Mouse (Mus musculus) layer of hippocampus, adult 6 months (tissue): ENCODE results near the gene Hic1. TPM values are rescaled to one million over a fixed set of nuclear protein-coding genes. Genes with fewer than 3 reads are reported as not detected.

Experiments
- long read RNA-seq, 2 experiments: library from polyadenylated mRNA; unstranded; transcript quantifications; one replicate each; pipeline ENCODE4 v2.0.0; 2019 to 2020
- microRNA-seq: library from miRNA; unstranded; fragments of <30 nt; microRNA quantifications from one replicate; pipeline ENCODE4 v1.2.0, GENCODE M21; 2020
- polyA plus RNA-seq: library from polyadenylated mRNA; unstranded; fragments of <200 nt; fragmentation: Nextera tagmentation; gene quantifications from 2 replicates; pipeline ENCODE4 v1.2.3, GENCODE M21; 2021

The Hic1 gene
- 0.39 and 0.54 TPM in 2 replicates for polyA plus RNA-seq
- long read RNA-seq, experiment 1, partial matches to known transcripts: 0 of 1 reads
- long read RNA-seq, experiment 1, other reads (novel, unspliced or antisense): 1 of 1 reads
- long read RNA-seq, experiment 2, partial matches to known transcripts: 0 of 7 reads
- long read RNA-seq, experiment 2, other reads (novel, unspliced or antisense): 5 of 7 reads

DNA sequence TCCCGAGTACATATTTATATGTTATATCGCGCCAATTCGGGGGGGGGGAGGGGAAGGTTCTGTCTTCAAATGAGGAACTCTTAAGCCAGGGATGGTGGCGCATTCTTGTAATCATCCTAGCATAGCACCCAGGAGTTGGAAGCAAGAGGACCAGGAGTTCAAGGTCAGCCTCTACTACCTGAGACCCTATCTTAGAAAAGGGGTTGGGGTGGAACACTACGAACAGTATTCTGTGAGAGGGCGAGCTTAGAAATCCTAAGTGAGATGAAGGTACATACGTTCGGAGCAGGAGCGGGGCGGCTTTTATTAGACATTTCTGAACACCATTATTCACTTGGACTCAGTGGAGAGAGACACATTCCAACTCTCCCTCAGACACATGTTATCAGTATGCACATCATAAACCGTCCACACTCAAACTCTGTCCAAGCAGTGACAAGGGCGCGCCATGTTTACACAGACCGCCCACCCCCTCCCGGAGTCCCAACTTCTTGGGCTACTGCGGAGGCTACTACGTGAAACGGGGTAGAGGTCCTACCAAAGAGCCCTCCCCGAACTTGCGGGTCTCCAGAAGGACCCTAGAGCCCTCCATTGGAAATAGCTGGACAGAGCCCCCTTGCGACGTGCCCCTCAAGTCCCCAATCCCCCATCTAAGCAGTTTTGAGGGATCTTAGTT lies at the start of gene Hic1:
Gene Hic1, minus strand, starts transcription at position 115 of the 676 bp plus-strand sequence.

DNA sequence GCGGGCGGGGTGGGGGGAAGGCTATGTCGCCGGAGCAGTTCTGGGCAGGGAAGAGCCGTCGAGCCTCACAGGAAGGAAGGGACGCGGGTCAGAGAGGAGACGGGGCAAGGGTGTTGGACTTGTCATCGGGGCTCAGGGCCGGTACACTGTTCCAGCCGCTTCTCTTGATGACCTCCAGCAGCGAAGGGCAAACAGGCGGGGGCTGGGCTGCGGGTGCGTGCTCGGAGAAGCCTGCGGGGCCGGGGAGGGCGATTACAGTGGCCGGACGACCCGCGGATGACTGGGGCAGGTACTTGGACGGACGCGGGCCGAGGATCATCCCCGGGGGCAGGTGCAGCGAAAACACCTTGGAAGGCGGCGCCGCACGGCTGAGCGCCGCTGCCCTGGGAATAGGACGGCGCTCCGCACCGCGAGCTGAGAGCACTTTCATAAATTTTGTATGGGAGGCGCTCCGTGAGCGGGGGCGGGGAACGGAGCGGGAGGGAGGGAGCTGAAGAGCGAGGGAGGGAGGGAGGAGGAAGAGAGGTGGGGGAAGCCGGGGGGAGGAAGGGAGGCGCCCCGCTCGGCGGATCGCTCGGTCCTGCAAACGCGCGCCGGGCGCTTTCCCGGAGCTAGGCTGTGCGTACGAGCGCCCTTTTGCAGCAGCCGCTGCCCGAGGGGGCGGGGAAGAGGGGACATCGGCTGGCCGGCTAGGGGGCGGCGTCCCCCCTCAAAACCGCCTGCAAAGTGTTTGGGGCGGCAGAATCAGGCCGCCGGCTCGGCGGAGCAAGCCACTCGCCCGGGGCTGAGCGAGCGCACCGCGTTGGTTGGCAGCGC lies 24.1 kb upstream of the Hic1 start, which contains the start of gene Rtn4rl1:
Gene Rtn4rl1, plus strand, starts transcription at position 528 of the 816 bp plus-strand sequence.

DNA sequence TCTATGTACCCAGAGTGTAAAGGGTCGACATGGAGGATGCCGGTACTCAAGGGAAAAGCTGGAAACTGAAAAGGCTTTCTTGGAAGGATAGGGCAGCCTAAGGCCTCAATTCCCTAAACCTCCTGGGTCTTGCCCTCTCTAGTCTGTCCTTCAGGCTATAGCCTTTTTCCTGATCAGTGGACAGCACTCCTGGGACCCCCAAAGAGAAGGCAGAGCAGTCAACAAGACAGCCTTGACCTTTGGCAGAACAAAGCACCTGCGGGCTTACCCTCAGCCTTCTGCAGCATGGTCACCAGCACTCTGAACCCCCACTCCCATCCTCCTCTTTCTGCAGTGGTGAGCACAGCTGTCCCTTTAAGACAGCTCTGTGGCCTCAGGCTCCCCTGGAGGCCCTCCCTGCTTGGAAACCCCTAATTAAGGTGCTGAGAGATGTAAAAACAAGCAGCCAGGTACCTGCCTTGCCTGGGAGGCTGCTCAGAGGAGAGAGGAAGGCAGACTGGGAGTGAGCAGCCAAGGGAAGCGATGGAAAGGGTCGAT lies 21.7 kb upstream of the Hic1 start, which contains the start of gene Dph1:
Gene Dph1, minus strand, starts transcription at position 337 of the 537 bp plus-strand sequence.

DNA sequence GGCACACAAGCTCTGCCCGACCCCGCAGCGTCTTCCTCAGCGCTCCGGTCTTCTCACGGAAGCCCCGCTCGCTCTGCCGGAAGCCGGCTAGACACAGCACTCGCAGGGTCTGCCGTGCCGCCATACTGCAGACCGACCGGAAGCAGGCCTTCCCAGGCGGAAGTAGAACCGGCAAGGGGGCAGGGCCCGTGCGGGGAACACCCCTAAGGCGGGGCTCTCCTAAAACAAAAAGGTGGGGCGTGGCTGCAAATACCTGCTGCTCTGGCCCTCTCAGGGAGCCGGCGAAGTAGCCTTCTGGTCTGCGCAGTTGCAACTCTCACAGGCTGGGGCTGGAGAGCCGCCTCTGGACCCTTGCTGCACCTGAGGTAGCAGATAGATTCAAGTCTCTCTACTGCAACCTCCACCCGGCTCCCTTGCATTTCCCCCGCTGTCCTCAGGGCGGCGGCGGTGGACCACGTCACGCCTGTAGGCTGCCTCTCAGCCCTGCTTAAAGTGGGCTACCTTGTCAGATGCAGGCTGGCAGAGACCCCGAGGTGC lies 9.4 kb upstream of the Hic1 start, which contains the start of gene Ovca2:
Gene Ovca2, minus strand, starts transcription at position 164 of the 537 bp plus-strand sequence.

Small RNA genes within 50 kb of the gene (microRNA-seq; reads per million reads assigned to microRNA genes)
- gene Mir132 (15,813 reads per million, percentile 98 among the genes with 10 or more reads in this experiment), gene Mir212 (663 reads per million, percentile 78 among the genes with 10 or more reads in this experiment)

Other genes with a start within 250 kb of the Hic1 start
- gene Smg6, start 243.7 kb downstream of the Hic1 start, polyA plus RNA-seq: 4.2 and 4.6 TPM in 2 replicates
- gene Srr, start 243.6 kb downstream of the Hic1 start, polyA plus RNA-seq: 59.9 and 61.9 TPM in 2 replicates
- gene Ovca2, start 9.3 kb upstream of the Hic1 start, polyA plus RNA-seq: 18.4 and 20.6 TPM in 2 replicates
- gene Dph1, start 21.7 kb upstream of the Hic1 start, polyA plus RNA-seq: 17.7 and 18.5 TPM in 2 replicates
- 30.8 and 31.3 TPM in 2 replicates for gene Rtn4rl1, start 24.3 kb upstream of the Hic1 start, polyA plus RNA-seq
- gene Rpa1, start 178.8 kb upstream of the Hic1 start, polyA plus RNA-seq: 35.7 and 45.7 TPM in 2 replicates
- 11.1 and 14.0 TPM in 2 replicates for gene Smyd4, start 178.9 kb upstream of the Hic1 start, polyA plus RNA-seq